Mouse (Mus musculus) mesoderm, embryonic 11.5 days (tissue): ENCODE data around the gene Vmn2r25.
"Not testable (repeated sequence)": the region's sequence is repeated elsewhere in the genome, so short reads cannot be mapped to it uniquely, and the experiment has no call there.

Source experiments
- DNase-seq: peaks from one replicate; pipeline ENCODE4 v3.0.0-alpha.2; 2012; ENCODE audit warnings: low read depth, low spot score

The Vmn2r25 gene

DNA sequence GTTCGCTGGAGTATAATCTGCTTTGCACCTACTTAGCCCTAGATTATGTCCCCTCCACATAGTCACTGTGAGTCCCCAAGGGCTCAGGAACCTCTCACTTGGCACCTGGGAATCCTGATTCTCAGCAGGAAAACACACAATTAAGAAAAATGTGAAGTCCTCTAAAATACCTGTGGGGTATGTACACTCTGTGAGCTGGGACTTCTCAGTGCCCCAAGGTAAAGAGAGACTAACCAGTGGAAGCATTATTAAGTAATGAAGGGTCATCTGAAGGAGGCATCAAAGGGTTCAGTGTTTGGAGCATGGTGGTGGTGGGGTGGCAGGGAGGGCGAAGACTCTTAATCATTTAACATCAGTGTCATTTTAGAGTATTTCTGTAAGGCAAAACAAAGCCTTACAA, at the start of gene Vmn2r25:
Gene Vmn2r25 (minus strand): TSS at position 101 of the 400 bp plus-strand sequence.
- DNase-seq, result not testable (repeated sequence)

DNA sequence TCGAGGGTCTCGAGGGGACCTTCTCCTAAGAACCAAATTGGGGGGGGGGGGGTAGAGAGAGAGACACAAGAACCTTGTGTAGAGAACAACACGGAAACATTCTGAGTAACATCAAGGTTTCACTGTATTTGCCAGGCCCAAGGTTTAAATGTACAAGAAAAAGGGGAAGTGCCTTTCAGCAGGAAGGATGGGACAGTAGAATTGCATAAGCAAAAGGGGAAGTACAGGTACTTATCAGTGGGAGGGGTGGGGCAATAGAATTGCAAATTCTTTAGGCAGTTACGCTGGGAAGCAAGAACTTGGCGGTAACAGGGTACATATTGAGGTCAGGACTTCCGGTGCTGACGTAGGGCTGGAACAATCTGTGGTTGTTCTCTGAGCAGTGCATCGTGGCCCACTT, 33.3 kb downstream of the Vmn2r25 start:
- DNase-seq, result no peak

DNA sequence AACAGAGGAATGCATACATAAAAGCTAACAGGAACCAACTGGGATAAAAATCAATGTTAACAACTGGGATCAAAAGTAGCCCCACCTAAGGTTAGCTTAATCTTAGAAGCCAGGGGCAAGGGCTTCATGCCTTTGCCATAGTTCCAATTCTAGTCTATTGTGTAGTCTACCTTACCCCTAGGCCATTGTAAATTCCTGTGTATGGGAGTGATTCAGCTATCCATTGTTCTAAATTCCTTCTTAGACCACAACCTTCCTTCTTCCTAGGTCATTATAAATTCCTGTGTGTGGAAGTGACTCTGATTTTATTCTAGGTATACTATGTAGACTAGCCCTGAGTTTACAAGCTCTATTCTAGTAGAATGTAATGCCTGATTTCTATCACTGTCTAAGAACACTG, 43.0 kb downstream of the Vmn2r25 start:
- not testable (repeated sequence) for DNase-seq

DNA sequence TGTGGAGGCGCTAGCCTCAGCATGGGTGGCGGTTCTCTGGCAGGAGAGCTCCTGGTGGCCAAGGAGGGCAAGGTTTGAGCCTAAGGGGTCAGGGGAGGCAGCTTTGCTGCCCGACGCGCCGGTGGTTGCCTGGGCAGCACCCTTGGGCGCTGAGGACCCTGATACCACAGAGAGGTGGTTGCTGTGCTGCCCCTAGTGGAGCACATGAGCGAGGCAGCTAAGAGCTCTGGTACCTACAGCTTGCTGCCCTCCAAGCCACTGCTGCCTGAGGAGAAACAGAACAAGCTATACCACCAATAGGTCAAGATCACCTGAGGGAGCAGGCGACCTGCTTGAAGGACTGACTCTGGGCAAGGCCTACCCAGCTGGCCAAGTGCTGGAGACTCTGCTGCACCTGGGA, 59.5 kb downstream of the Vmn2r25 start:
- DNase-seq, result no peak

DNA sequence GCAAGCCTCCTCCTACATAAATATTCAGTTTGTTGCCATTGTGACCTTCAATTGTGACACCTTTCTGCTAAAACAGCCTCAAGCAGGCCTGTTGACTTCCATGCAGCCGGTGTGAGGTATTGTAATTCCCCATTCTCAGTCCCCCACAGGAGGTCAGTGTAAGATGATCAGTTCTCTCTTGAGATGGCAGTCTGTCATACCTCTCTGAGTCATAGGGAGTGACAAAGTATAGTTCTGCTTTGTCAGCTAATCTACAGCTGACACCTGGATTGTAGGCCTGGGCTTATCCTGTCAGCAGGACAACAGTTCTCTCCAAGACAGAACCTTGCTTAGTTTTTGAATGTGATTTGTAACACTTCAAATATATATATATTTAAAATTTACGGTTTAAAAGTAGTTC, 68.4 kb downstream of the Vmn2r25 start:
- no peak for DNase-seq

DNA sequence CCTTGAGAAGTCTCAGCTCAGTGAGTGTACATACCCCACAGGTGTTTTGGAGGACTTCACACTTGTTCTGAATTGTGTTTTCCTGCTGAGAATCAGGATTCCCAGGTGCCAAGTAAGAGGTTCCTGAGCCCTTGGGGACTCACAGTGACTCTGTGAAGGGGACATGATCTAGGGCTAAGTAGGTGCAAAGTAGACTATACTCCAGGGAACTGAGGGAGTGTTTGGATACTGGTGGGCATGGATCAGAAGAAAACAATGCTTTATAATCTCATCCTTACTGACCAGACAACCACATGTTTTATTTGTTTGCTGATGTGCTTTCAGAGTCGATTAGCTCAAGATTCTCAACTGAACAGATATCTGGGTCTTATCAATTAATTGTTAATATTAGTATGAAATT, 74.7 kb downstream of the Vmn2r25 start, which contains the start of gene Vmn2r24:
Gene Vmn2r24 (plus strand): TSS at position 301 of the 400 bp plus-strand sequence.
- no peak for DNase-seq
